Mouse (Mus musculus) ES-Bruce4 (cell line): ENCODE measurements around the gene Dpysl5.

Experiments used
- CTCF ChIP-seq: IDR thresholded peaks from one replicate; pipeline ENCODE4 v1.8.1; 2011; ENCODE audit warnings: low read depth, low read length
- EP300 ChIP-seq: IDR thresholded peaks from 2 replicates; pipeline ENCODE4 v1.6.1; 2011; ENCODE audit warnings: low read depth, low read length; ENCODE audit not compliant: insufficient read depth
- POLR2A ChIP-seq: IDR thresholded peaks from one replicate; pipeline ENCODE4 v1.8.1; 2011; ENCODE audit warnings: low read length; ENCODE audit not compliant: insufficient read depth

- TF ChIP-seq POLR2A, result no peak
- TF ChIP-seq CTCF, result peak; percentile 87
- no peak for TF ChIP-seq EP300
These were observed 84.8 kb downstream of the Dpysl5 start for GRCm38 (mm10) chr5:30796125-30796524.
